Mouse (Mus musculus): ENCODE data around the gene Tmem151b.

GRCm38 (mm10) chr17:45547461-45548190 lies 1.9 kb downstream of the Tmem151b start:
- TF ChIP-seq CTCF (IDR thresholded peaks at IDR 0.05; ENCODE audit: insufficient read depth, low read depth, low read length) (no peak), POLR2A (IDR thresholded peaks at IDR 0.05; ENCODE audit: insufficient read depth, low read depth, low read length) (no peak)
